Mouse (Mus musculus): ENCODE data around the gene Tut1. TPM values are rescaled to one million over a fixed set of nuclear protein-coding genes. Genes with fewer than 3 reads are reported as not detected.
"Not testable (repeated sequence)": the region's sequence is repeated elsewhere in the genome, so short reads cannot be mapped to it uniquely, and the experiment has no call there.

Tut1 gene
- polyA plus RNA-seq, 1 experiment = 20.7 TPM

GRCm38 (mm10) chr19:8999223-8999622, 45.6 kb downstream of the Tut1 start:
- no peak for DNase-seq (ENCODE audit: low read depth)

DNA sequence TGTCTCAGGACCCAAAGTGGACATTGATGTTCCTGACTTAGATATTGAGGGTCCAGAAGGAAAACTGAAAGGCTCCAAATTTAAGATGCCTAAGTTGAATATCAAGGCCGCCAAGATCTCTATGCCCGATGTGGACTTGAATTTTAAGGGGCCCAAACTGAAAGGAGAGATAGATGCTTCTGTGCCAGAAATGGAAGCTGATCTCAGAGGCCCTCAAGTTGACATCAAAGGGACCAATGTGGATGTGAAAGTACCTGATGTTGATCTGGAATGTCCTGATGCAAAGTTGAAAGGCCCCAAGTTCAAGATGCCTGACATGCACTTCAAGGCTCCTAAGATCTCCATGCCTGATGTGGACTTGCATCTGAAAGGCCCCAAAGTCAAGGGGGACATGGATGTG, 53.3 kb downstream of the Tut1 start:
- not testable (repeated sequence) for DNase-seq (ENCODE audit: low read depth)

Other genes starting within 250 kb of the Tut1 start
- 393 and 456 TPM in 2 replicates for gene Slc3a2, start 230.5 kb upstream of the Tut1 start, polyA plus RNA-seq (2012; rRNA removed)
- 30.1 and 32.2 TPM in 2 replicates for gene Wdr74, start 218.0 kb upstream of the Tut1 start, polyA plus RNA-seq (2012; rRNA removed)
- 2.3 and 2.5 TPM in 2 replicates for gene 1700092M07Rik, start 213.1 kb upstream of the Tut1 start, polyA plus RNA-seq (2012; rRNA removed)
- gene Stx5a, start 212.4 kb upstream of the Tut1 start, polyA plus RNA-seq (2012; rRNA removed) = 95.3 and 118 TPM in 2 replicates
- gene Nxf1, start 196.8 kb upstream of the Tut1 start, polyA plus RNA-seq (2012; rRNA removed) = 96.6 and 113 TPM in 2 replicates
- 183 and 249 TPM in 2 replicates for gene Tmem223, start 182.9 kb upstream of the Tut1 start, polyA plus RNA-seq (2012; rRNA removed)
- gene Tmem179b, start 179.4 kb upstream of the Tut1 start, polyA plus RNA-seq (2012; rRNA removed) = 112 and 134 TPM in 2 replicates
- 17.4 and 19.6 TPM in 2 replicates for gene Taf6l, start 167.4 kb upstream of the Tut1 start, polyA plus RNA-seq (2012; rRNA removed)
- 88.3 and 105 TPM in 2 replicates for gene Polr2g, start 155.3 kb upstream of the Tut1 start, polyA plus RNA-seq (2012; rRNA removed)
- 2.4 and 2.9 TPM in 2 replicates for gene Zbtb3, start 151.3 kb upstream of the Tut1 start, polyA plus RNA-seq (2012; rRNA removed)
- 22.7 and 23.1 TPM in 2 replicates for gene Ttc9c, start 134.5 kb upstream of the Tut1 start, polyA plus RNA-seq (2012; rRNA removed)
- gene Hnrnpul2, start 133.8 kb upstream of the Tut1 start, polyA plus RNA-seq (2012; rRNA removed) = 19.0 and 35.0 TPM in 2 replicates
- 0.57 and 9.1 TPM in 2 replicates for gene AC129217.1, start 124.1 kb upstream of the Tut1 start, polyA plus RNA-seq (2012; rRNA removed)
- gene Bscl2, start 116.4 kb upstream of the Tut1 start, polyA plus RNA-seq (2012; rRNA removed) = 306 and 363 TPM in 2 replicates
- 0.43 and 0.46 TPM in 2 replicates for gene Gng3, start 114.7 kb upstream of the Tut1 start, polyA plus RNA-seq (2012; rRNA removed)
- 6.9 and 8.7 TPM in 2 replicates for gene Lrrn4cl, start 103.1 kb upstream of the Tut1 start, polyA plus RNA-seq (2012; rRNA removed)
- gene Ubxn1, start 82.4 kb upstream of the Tut1 start, polyA plus RNA-seq (2012; rRNA removed) = 88.9 and 91.5 TPM in 2 replicates
- gene Uqcc3, start 72.9 kb upstream of the Tut1 start, polyA plus RNA-seq (2012; rRNA removed) = 37.9 and 50.6 TPM in 2 replicates
- 2.5 and 3.0 TPM in 2 replicates for gene Lbhd1, start 70.1 kb upstream of the Tut1 start, polyA plus RNA-seq (2012; rRNA removed)
- not detected in 2 replicates for gene Gm49403, start 69.9 kb upstream of the Tut1 start, polyA plus RNA-seq (2012; rRNA removed)
- gene 1810009A15Rik, start 65.0 kb upstream of the Tut1 start, polyA plus RNA-seq (2012; rRNA removed) = 23.6 and 25.6 TPM in 2 replicates
- gene Gm49416, start 64.9 kb upstream of the Tut1 start, polyA plus RNA-seq (2012; rRNA removed) = not detected in 2 replicates
- gene Ints5, start 60.8 kb upstream of the Tut1 start, polyA plus RNA-seq (2012; rRNA removed) = 18.3 and 18.5 TPM in 2 replicates
- 134 and 150 TPM in 2 replicates for gene Ganab, start 55.8 kb upstream of the Tut1 start, polyA plus RNA-seq (2012; rRNA removed)
- gene B3gat3, start 33.5 kb upstream of the Tut1 start, polyA plus RNA-seq (2012; rRNA removed) = 83.8 and 88.2 TPM in 2 replicates
- 9.6 and 11.7 TPM in 2 replicates for gene Rom1, start 24.5 kb upstream of the Tut1 start, polyA plus RNA-seq (2012; rRNA removed)
- gene Eml3, start 24.3 kb upstream of the Tut1 start, polyA plus RNA-seq (2012; rRNA removed) = 42.4 and 50.5 TPM in 2 replicates
- gene Mta2, start 12.0 kb upstream of the Tut1 start, polyA plus RNA-seq (2012; rRNA removed) = 21.9 and 35.1 TPM in 2 replicates
- gene Eef1g, start 13.2 kb downstream of the Tut1 start, polyA plus RNA-seq (2012; rRNA removed) = 295 and 302 TPM in 2 replicates
- 53.6 and 56.8 TPM in 2 replicates for gene Ahnak, start 35.4 kb downstream of the Tut1 start, polyA plus RNA-seq (2012; rRNA removed)
- 4.0 and 6.9 TPM in 2 replicates for gene Scgb1a1, start 134.1 kb downstream of the Tut1 start, polyA plus RNA-seq (2012; rRNA removed)
- 3.5 and 6.4 TPM in 2 replicates for gene Asrgl1, start 181.8 kb downstream of the Tut1 start, polyA plus RNA-seq (2012; rRNA removed)

All from gonadal fat pad, adult 2 months (tissue).